Mouse (Mus musculus) lung, embryonic 14.5 days (tissue): ENCODE measurements around the gene Fyn. TPM values are rescaled to one million over a fixed set of nuclear protein-coding genes. Genes with fewer than 3 reads are reported as not detected.

Experiments used
- ATAC-seq: fragments of 200-750 bp; cut with Nextera tagmentation; 2 replicates; pipeline ENCODE4 v1.8.0; 2017; ENCODE audit warnings: mild to moderate bottlenecking, moderate TSS enrichment, moderate library complexity; ENCODE audit not compliant: insufficient read depth
- DNase-seq: peaks from one replicate; pipeline ENCODE4 v3.0.0-alpha.2; 2015
- H3K27ac ChIP-seq: fragments of 300-500 bp; sonication (generic); 2 replicates; pipeline ENCODE4 v1.5.1; 2014; ENCODE audit warnings: low read depth, mild to moderate bottlenecking, moderate library complexity
- H3K27me3 ChIP-seq: fragments of 300-500 bp; sonication (generic); 2 replicates; pipeline ENCODE4 v1.6.1; 2014; ENCODE audit warnings: low read length, control low read depth; ENCODE audit not compliant: insufficient read depth
- H3K36me3 ChIP-seq: fragments of 300-500 bp; sonication (generic); 2 replicates; pipeline ENCODE4 v1.6.1; 2014; ENCODE audit warnings: control low read depth; ENCODE audit not compliant: insufficient read depth
- H3K4me1 ChIP-seq: fragments of 300-500 bp; sonication (generic); 2 replicates; pipeline ENCODE4 v1.6.1; 2014; ENCODE audit warnings: antibody characterized with exemption, control low read depth; ENCODE audit not compliant: insufficient read depth
- H3K4me2 ChIP-seq: fragments of 300-500 bp; sonication (generic); 2 replicates; pipeline ENCODE4 v1.6.1; 2014; ENCODE audit warnings: mild to moderate bottlenecking
- H3K4me3 ChIP-seq: fragments of 300-500 bp; sonication (generic); 2 replicates; pipeline ENCODE4 v1.5.1; 2014; ENCODE audit warnings: low read depth, low read length
- H3K9ac ChIP-seq: fragments of 300-500 bp; sonication (generic); 2 replicates; pipeline ENCODE4 v1.6.1; 2014
- H3K9me3 ChIP-seq: fragments of 300-500 bp; sonication (generic); 2 replicates; pipeline ENCODE4 v1.6.1; 2016; ENCODE audit warnings: low read depth, low read length, control low read depth
- CTCF ChIP-seq: IDR thresholded peaks from 2 replicates; pipeline ENCODE4 v1.5.1; 2016; ENCODE audit warnings: antibody characterized with exemption, low read depth
- WGBS: fragments of 180-500 bp; shearing (Covaris S2); extraction: QIAGEN DNeasy Blood & Tissue Kit; methylation state at CpG from one replicate; pipeline ENCODE4 v1.1.7; 2014; 5-methylcytosine and 5-hydroxymethylcytosine counted together
- polyA plus RNA-seq: library from polyadenylated mRNA; unstranded; fragments of >200 nt; fragmentation: Nextera tagmentation; extraction: Ambion mirVana; gene quantifications from 2 replicates; pipeline ENCODE4 v1.2.1, GENCODE M21; 2014

Fyn gene
- polyA plus RNA-seq, 1 experiment from 2014 or later = 30.3 TPM

DNA sequence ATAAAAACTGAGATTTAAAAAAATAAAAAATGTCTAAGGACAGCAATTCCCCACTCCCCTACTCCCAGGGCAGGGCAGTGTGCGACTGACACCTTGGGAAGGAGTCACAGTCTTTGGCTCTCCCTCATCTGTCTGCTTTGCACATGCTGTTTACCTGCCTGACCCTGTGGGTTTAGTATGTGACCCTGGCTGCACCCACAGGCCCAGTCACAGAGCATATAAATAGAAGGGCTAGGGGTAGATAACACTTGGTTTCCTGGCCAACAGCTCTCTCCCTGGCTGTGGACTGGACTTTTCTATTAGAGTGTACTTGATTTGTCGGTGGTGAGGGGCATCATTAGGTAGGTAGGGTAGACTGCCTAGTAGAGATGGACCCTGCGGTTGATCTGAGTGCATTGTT lies 19.5 kb downstream of the Fyn start:
- no peak for ATAC-seq
- DNase-seq = no peak
- H3K4me3 ChIP-seq = no peak overlapping the region
- no peak overlapping the region for H3K9ac ChIP-seq
- peaks cover 11% of the 10 kb centered on the region; the same call in 1 of the 2 replicates for H3K36me3 ChIP-seq
- no peaks in the 10 kb centered on the region for H3K27me3 ChIP-seq
- no peak overlapping the region for H3K27ac ChIP-seq
- WGBS = 83% methylated on average over 3 of the region's 3 CpGs
- no peak for TF ChIP-seq CTCF
- no peak overlapping the region for H3K4me2 ChIP-seq
- H3K9me3 ChIP-seq = no peaks in the 10 kb centered on the region
- H3K4me1 ChIP-seq = peaks cover 7% of the 10 kb centered on the region; the same call in 1 of the 2 replicates

DNA sequence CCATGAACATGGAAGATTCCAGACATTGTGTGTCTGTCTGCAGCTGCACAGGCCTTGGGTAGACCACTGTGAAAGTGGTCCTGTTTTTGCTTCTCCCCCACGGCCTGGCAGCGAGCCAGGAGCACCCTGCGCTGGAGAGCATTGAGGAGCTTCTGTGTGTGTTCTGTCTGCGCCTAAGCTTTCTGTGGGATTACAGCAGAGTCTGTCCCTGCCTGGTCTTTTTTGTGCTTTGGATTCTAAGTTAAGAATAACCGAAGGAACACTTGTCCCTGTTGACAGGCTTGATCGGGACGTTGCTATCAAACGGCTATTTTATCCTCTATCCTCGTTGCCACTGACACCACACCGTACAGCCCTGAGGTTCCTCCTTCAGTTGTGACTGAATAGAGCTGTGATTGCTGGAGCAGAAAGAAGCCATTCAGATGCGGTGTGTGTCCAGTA lies 20.8 kb downstream of the Fyn start:
- TF ChIP-seq CTCF = no peak
- H3K27ac ChIP-seq = no peak overlapping the region
- H3K4me1 ChIP-seq = peaks cover 7% of the 10 kb centered on the region; the same call in 1 of the 2 replicates
- H3K9me3 ChIP-seq = no peaks in the 10 kb centered on the region
- no peak overlapping the region for H3K4me2 ChIP-seq
- no peaks in the 10 kb centered on the region for H3K27me3 ChIP-seq
- no peak overlapping the region for H3K4me3 ChIP-seq
- no peak overlapping the region for H3K9ac ChIP-seq
- WGBS = 69% methylated on average over 11 of the region's 11 CpGs
- no peak for DNase-seq
- no peak for ATAC-seq
- peaks cover 11% of the 10 kb centered on the region; the same call in 1 of the 2 replicates for H3K36me3 ChIP-seq

DNA sequence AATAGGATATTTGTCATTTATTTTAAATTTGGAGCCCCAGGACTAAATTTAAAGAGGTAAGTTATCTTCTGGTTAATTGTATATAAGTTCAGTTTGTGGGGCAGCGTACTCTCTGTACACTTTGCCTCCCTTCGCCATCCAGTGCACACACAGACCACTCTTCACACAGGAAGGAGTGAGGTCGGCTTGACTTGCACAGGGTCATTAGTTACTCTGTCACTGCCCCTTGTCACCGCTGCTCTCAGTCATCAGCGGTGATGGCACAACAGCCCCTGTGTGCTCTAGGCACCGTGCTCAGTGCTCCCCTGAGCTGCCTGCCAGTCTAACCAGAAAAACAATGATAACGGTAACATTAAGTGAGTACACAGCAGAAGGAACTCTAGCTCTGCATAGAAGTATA lies 21.9 kb downstream of the Fyn start:
- WGBS = 76% methylated on average over 7 of the region's 7 CpGs
- H3K9me3 ChIP-seq = no peaks in the 10 kb centered on the region
- H3K4me1 ChIP-seq = peaks cover 7% of the 10 kb centered on the region; the same call in 1 of the 2 replicates
- ATAC-seq = no peak
- DNase-seq = no peak
- H3K27ac ChIP-seq = no peak overlapping the region
- H3K36me3 ChIP-seq = peaks cover 11% of the 10 kb centered on the region; the same call in 1 of the 2 replicates
- no peak overlapping the region for H3K4me3 ChIP-seq
- no peak overlapping the region for H3K4me2 ChIP-seq
- no peaks in the 10 kb centered on the region for H3K27me3 ChIP-seq
- H3K9ac ChIP-seq = no peak overlapping the region
- TF ChIP-seq CTCF = no peak

DNA sequence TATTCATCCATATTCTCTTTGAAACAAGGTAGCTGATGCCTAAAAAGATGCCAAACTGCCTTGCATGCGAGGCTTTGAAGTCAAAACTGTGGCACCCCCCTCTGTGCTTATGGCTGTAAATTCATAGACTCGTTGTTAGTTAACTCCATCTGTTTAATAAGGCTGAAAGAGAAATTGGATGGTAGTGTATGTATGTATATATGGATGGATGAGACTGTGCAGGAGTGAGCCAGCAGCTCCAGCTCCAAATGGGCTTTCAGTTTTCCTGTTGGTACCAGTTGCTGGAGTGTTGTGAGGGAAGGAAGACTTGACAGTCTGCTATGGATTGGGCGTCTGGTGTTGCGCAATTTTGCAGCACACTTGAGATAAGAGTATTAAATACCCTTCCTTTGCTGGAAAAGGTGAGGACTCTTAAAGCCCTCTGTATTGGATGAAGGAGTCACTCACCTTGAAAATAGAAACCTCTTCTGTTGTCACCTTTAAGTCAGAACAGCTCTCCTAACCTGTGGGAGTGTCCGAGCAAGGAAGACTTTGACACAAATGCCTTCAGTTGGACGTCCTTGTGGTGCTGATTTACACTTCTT lies 24.3 kb downstream of the Fyn start:
- Histone ChIP-seq H3K4me3 (no peak overlapping the region), H3K27me3 (no peaks in the 10 kb centered on the region), H3K9me3 (no peaks in the 10 kb centered on the region), H3K4me2 (no peak overlapping the region), H3K36me3 (peaks cover 15% of the 10 kb centered on the region; the same call in 1 of the 2 replicates), H3K9ac (no peak overlapping the region), H3K27ac (no peak overlapping the region), H3K4me1 (no peaks in the 10 kb centered on the region)
- 71% methylated on average over 6 of the region's 6 CpGs for WGBS
- DNase-seq (no peak), ATAC-seq (peak; percentile 63; the same call in 1 of the 2 replicates)
- TF ChIP-seq CTCF = no peak

DNA sequence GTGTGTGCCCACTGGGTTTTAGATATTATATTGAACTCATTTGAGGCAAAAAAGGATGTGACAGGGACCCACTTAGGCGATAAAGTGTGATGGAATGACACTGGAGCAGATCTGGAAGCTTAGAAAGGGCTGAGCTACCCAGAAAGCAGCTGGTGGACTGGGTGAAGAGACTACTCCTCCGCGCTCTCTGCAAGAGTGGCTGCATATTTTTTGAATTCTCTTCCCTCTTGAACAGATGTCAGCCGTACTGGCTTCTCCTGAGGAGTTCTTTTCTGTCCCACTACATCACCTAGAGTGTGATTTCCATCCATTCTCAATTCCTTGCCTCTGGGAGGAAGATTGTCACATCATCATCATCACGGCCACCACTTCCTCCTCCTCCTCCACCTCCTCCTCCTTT lies 26.9 kb downstream of the Fyn start:
- Histone ChIP-seq H3K9me3 (no peaks in the 10 kb centered on the region), H3K27me3 (no peaks in the 10 kb centered on the region), H3K27ac (no peak overlapping the region), H3K9ac (no peak overlapping the region), H3K4me1 (no peaks in the 10 kb centered on the region), H3K36me3 (peaks cover 20% of the 10 kb centered on the region), H3K4me3 (no peak overlapping the region), H3K4me2 (no peak overlapping the region)
- TF ChIP-seq CTCF = no peak
- ATAC-seq (no peak), DNase-seq (no peak)
- WGBS = 83% methylated on average over 5 of the region's 5 CpGs

DNA sequence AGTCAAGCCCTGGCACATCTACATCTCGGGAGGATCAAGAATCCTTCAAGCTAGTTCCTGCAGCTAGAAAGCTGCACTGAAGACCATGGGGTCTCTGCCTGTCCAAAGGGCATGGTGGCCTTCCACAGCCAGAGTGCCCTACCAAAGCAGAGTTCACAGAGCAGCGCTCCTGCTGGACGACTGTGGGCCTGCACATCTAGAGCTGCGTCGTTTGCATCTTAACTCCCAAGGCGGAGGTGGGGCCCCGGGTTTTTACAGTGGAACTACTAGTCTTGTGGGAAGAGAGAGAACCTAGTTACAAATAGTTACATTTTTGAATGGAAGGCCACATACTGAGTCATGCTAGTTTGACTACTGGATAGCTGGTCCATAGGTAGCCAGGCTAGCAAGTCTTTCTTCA lies 30.3 kb downstream of the Fyn start:
- no peak for DNase-seq
- Histone ChIP-seq H3K4me2 (no peak overlapping the region), H3K4me1 (no peaks in the 10 kb centered on the region), H3K4me3 (no peak overlapping the region), H3K27me3 (no peaks in the 10 kb centered on the region), H3K9ac (no peak overlapping the region), H3K9me3 (no peaks in the 10 kb centered on the region), H3K36me3 (peaks cover 9% of the 10 kb centered on the region), H3K27ac (no peak overlapping the region)
- ATAC-seq = no peak
- WGBS = 82% methylated on average over 7 of the region's 7 CpGs
- TF ChIP-seq CTCF = no peak

DNA sequence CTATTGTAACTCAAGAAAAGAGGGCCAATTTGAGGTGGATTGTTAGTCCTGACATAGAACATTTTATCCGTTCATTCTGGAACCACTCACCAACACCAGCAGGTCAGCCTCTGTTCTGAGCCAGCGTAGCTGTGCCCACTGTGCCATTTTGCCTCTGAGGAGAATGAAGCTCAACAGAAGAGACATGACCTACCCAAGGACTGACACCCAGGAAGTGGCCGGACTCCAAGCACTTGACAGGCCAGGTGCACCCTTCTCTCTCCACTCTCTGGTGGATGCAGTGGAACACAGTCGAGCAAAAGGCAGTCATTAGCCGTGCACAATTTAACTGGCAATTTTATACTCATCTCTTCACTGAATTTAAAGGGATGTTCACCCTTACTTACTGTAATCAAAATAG lies 31.5 kb downstream of the Fyn start:
- no peaks in the 10 kb centered on the region for H3K9me3 ChIP-seq
- no peak for DNase-seq
- H3K4me1 ChIP-seq = no peaks in the 10 kb centered on the region
- TF ChIP-seq CTCF = no peak
- WGBS = 87% methylated on average over 5 of the region's 5 CpGs
- H3K4me2 ChIP-seq = no peak overlapping the region
- H3K27me3 ChIP-seq = no peaks in the 10 kb centered on the region
- peaks cover 9% of the 10 kb centered on the region for H3K36me3 ChIP-seq
- no peak for ATAC-seq
- H3K9ac ChIP-seq = no peak overlapping the region
- H3K27ac ChIP-seq = no peak overlapping the region
- H3K4me3 ChIP-seq = no peak overlapping the region
